Mouse (Mus musculus): ENCODE data around the gene Lgalsl. TPM values are rescaled to one million over a fixed set of nuclear protein-coding genes. Genes with fewer than 3 reads are reported as not detected.

Lgalsl gene
- polyA plus RNA-seq, 1 experiment from 2014 or later = 20.4 TPM

- ATAC-seq (replicated peaks; ENCODE audit: low FRiP score) = no peak
- 80% methylated on average over 6 of the region's 6 CpGs for WGBS
- H3K27ac ChIP-seq (ENCODE audit: low read depth, low read length) = no peak overlapping the region
These were observed 16.8 kb downstream of the Lgalsl start for GRCm38 (mm10) chr11:20813901-20814523.

DNA sequence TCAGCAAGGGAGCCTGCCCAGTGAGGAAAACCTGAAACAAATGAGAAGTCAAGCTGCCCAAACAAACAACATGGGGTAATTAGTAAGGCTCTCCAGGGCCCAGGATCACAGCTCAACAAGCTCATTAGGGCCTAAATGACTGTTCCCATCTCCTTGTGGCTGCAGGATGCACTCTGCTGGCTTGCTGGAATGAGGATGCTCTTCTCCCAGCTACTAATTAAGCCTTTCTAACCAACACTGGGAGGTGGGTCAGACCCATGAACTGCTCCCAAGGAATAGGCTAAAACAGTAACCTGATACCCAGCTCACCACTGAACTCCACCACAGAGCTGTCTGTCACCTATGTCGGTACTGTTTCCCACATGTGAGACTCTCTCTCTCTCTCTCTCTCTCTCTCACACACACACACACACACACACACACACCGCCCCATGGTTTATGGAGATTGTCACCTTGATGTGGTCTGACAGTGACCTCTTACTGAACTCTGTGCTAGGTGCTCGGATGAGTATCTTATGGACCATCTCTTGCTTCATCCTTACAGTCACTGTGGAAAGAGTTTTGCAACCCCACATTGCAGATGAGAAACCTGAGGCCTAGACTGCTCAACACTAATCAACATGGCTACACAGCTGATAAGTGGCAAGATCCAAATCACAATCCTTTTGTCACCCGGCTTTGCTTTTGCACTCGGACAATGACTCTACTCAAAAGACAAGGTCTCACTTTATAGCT, 18.5 kb downstream of the Lgalsl start:
- no peak for ATAC-seq (replicated peaks; ENCODE audit: low FRiP score)
- Histone ChIP-seq H3K4me2 (no peak overlapping the region), H3K9ac (ENCODE audit: low read depth, low read length) (no peak overlapping the region), H3K27ac (ENCODE audit: low read depth, low read length) (no peak overlapping the region), H3K4me1 (replicated peaks; ENCODE audit: control insufficient read depth, insufficient read depth, low read length) (no peaks in the 10 kb centered on the region), H3K4me3 (ENCODE audit: low read depth, low read length) (no peak overlapping the region), H3K27me3 (replicated peaks; ENCODE audit: control insufficient read depth, insufficient read depth, low read length) (peaks cover 7% of the 10 kb centered on the region), H3K36me3 (ENCODE audit: control insufficient read depth, insufficient read depth, low read length) (no peaks in the 10 kb centered on the region), H3K9me3 (ENCODE audit: control insufficient read depth, low read length) (no peaks in the 10 kb centered on the region)
- no peak for DNase-seq (ENCODE audit: low spot score)
- 70% methylated on average over 5 of the region's 5 CpGs for WGBS

More at GRCm38 (mm10) chr11:20813901-20814523, 16.8 kb downstream of the Lgalsl start:
- Histone ChIP-seq H3K27me3 (replicated peaks; ENCODE audit: control insufficient read depth, insufficient read depth, low read length) (peaks cover 7% of the 10 kb centered on the region), H3K9ac (ENCODE audit: low read depth, low read length) (no peak overlapping the region), H3K4me3 (ENCODE audit: low read depth, low read length) (no peak overlapping the region), H3K9me3 (ENCODE audit: control insufficient read depth, low read length) (no peaks in the 10 kb centered on the region), H3K4me2 (no peak overlapping the region), H3K36me3 (ENCODE audit: control insufficient read depth, insufficient read depth, low read length) (no peaks in the 10 kb centered on the region), H3K4me1 (replicated peaks; ENCODE audit: control insufficient read depth, insufficient read depth, low read length) (no peaks in the 10 kb centered on the region)
- DNase-seq (ENCODE audit: low spot score) = no peak

- H3K27me3 ChIP-seq (replicated peaks; ENCODE audit: control insufficient read depth, insufficient read depth, low read length) = peaks cover 6% of the 10 kb centered on the region; the same call in 1 of the 2 replicates
- WGBS = 74% methylated on average over 5 of the region's 5 CpGs
- no peak for ATAC-seq (replicated peaks; ENCODE audit: low FRiP score)
These were observed 24.2 kb downstream of the Lgalsl start for GRCm38 (mm10) chr11:20806659-20807058.

DNA sequence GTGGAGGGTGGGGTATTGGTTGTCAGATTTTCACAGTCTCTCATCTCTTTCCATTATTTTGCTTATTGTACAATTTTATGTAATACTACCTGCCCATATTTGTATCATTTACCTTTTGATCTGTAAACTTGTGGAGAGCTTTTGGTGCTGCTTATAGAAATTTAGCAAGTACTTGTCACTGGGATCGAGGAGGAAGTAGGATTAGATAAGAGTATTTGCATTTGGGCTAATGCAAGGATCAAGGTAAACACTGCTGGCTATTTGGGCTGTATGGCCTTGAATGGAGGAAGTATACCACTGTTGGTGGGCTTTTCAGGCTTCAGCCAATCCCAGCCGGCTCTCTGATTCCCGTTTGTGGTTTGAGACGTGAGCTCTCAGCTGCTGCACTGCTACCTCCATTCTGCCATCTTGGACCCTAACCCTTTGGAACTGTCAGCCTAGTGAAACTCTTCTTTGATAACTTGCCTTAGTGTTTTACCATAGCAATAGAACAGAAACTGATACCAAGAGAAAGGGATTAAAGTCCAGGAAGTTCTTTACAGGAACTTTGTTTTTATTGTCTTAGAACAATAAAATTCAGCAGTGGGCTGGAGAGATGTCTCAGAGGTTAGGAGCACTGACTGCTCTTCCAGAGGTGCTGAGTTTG, 25.1 kb downstream of the Lgalsl start:
- Histone ChIP-seq H3K9me3 (ENCODE audit: control insufficient read depth, low read length) (no peaks in the 10 kb centered on the region), H3K4me2 (no peak overlapping the region), H3K4me3 (ENCODE audit: low read depth, low read length) (no peak overlapping the region), H3K36me3 (ENCODE audit: control insufficient read depth, insufficient read depth, low read length) (no peaks in the 10 kb centered on the region), H3K4me1 (replicated peaks; ENCODE audit: control insufficient read depth, insufficient read depth, low read length) (no peaks in the 10 kb centered on the region), H3K9ac (ENCODE audit: low read depth, low read length) (no peak overlapping the region), H3K27ac (ENCODE audit: low read depth, low read length) (no peak overlapping the region), H3K27me3 (replicated peaks; ENCODE audit: control insufficient read depth, insufficient read depth, low read length) (0 out of 2 replicates have a peak, but pooled peaks cover 2% of the 10 kb centered on the region)
- 37% methylated on average over 4 of the region's 4 CpGs for WGBS
- DNase-seq (ENCODE audit: low spot score) (no peak), ATAC-seq (replicated peaks; ENCODE audit: low FRiP score) (no peak)

More at GRCm38 (mm10) chr11:20806659-20807058, 24.2 kb downstream of the Lgalsl start:
- Histone ChIP-seq H3K4me2 (no peak overlapping the region), H3K9me3 (ENCODE audit: control insufficient read depth, low read length) (no peaks in the 10 kb centered on the region), H3K4me3 (ENCODE audit: low read depth, low read length) (no peak overlapping the region), H3K4me1 (replicated peaks; ENCODE audit: control insufficient read depth, insufficient read depth, low read length) (no peaks in the 10 kb centered on the region), H3K27ac (ENCODE audit: low read depth, low read length) (no peak overlapping the region), H3K36me3 (ENCODE audit: control insufficient read depth, insufficient read depth, low read length) (no peaks in the 10 kb centered on the region), H3K9ac (ENCODE audit: low read depth, low read length) (no peak overlapping the region)
- no peak for DNase-seq (ENCODE audit: low spot score)

DNA sequence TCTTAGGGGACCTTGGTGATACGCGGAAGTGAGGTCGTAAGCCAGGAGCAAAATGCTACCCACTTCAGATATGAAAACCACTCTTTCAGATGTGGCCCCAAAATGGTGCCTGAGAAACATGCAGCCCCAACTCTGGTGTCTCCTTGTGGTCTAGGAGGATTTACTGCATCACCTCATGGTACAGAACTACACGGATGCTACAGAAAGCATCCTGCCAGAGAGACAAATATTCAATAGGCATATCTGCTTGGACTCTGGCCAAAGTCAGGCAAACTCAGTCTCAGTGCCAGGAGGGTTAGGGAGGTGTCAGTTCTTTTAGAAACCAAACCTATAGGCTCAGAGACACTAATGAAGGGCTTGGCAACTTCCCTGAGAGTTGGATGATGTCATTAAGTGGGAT, 26.4 kb downstream of the Lgalsl start:
- 92% methylated on average over 4 of the region's 4 CpGs for WGBS
- Histone ChIP-seq H3K27ac (ENCODE audit: low read depth, low read length) (no peak overlapping the region), H3K4me2 (no peak overlapping the region), H3K36me3 (ENCODE audit: control insufficient read depth, insufficient read depth, low read length) (no peaks in the 10 kb centered on the region), H3K9me3 (ENCODE audit: control insufficient read depth, low read length) (no peaks in the 10 kb centered on the region), H3K4me3 (ENCODE audit: low read depth, low read length) (no peak overlapping the region), H3K9ac (ENCODE audit: low read depth, low read length) (no peak overlapping the region), H3K27me3 (replicated peaks; ENCODE audit: control insufficient read depth, insufficient read depth, low read length) (peaks cover 6% of the 10 kb centered on the region; the same call in 1 of the 2 replicates), H3K4me1 (replicated peaks; ENCODE audit: control insufficient read depth, insufficient read depth, low read length) (no peaks in the 10 kb centered on the region)
- no peak for DNase-seq (ENCODE audit: low spot score)
- no peak for ATAC-seq (replicated peaks; ENCODE audit: low FRiP score)

GRCm38 (mm10) chr11:20800277-20801092, 30.4 kb downstream of the Lgalsl start:
- DNase-seq (ENCODE audit: low spot score) = no peak
- H3K36me3 ChIP-seq (ENCODE audit: control insufficient read depth, insufficient read depth, low read length) = no peaks in the 10 kb centered on the region
- H3K9me3 ChIP-seq (ENCODE audit: control insufficient read depth, low read length) = peaks cover 2% of the 10 kb centered on the region; the same call in 1 of the 2 replicates
- H3K27ac ChIP-seq (ENCODE audit: low read depth, low read length) = no peak overlapping the region
- H3K27me3 ChIP-seq (replicated peaks; ENCODE audit: control insufficient read depth, insufficient read depth, low read length) = peaks cover 6% of the 10 kb centered on the region; the same call in 1 of the 2 replicates
- no peak overlapping the region for H3K4me3 ChIP-seq (ENCODE audit: low read depth, low read length)
- 48% methylated on average over 14 of the region's 14 CpGs for WGBS
- H3K4me2 ChIP-seq = no peak overlapping the region
- H3K9ac ChIP-seq (ENCODE audit: low read depth, low read length) = no peak overlapping the region
- ATAC-seq (replicated peaks; ENCODE audit: low FRiP score) = no peak
- no peaks in the 10 kb centered on the region for H3K4me1 ChIP-seq (replicated peaks; ENCODE audit: control insufficient read depth, insufficient read depth, low read length)

DNA sequence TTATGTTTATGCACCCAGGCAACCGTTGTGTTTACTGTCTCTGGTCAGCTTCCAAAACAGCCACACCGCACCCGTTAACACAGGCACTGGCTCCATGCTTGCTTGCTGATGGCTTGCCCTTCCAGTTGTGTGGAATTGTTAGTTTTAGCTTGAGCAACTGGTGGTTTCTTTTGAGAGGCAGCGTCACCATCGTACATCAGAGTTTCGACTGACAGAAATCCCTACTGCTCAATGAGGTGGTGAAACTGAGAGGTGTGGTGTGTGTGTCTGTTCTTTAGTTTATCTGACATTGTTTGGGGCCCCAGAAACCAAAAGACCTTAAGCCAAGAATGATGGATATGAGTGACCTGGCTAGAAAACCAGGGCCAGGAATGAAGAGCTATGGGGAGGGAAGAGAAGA, 33.0 kb downstream of the Lgalsl start:
- no peak overlapping the region for H3K4me3 ChIP-seq (ENCODE audit: low read depth, low read length)
- no peak overlapping the region for H3K4me2 ChIP-seq
- 91% methylated on average over 6 of the region's 6 CpGs for WGBS
- H3K9ac ChIP-seq (ENCODE audit: low read depth, low read length) = no peak overlapping the region
- DNase-seq (ENCODE audit: low spot score) (no peak), ATAC-seq (replicated peaks; ENCODE audit: low FRiP score) (no peak)
- H3K27ac ChIP-seq (ENCODE audit: low read depth, low read length) = no peak overlapping the region
- H3K4me1 ChIP-seq (replicated peaks; ENCODE audit: control insufficient read depth, insufficient read depth, low read length) = peaks cover 3% of the 10 kb centered on the region; the same call in 1 of the 2 replicates
- H3K27me3 ChIP-seq (replicated peaks; ENCODE audit: control insufficient read depth, insufficient read depth, low read length) = peaks cover 6% of the 10 kb centered on the region; the same call in 1 of the 2 replicates
- peaks cover 2% of the 10 kb centered on the region; the same call in 1 of the 2 replicates for H3K9me3 ChIP-seq (ENCODE audit: control insufficient read depth, low read length)
- no peaks in the 10 kb centered on the region for H3K36me3 ChIP-seq (ENCODE audit: control insufficient read depth, insufficient read depth, low read length)

DNA sequence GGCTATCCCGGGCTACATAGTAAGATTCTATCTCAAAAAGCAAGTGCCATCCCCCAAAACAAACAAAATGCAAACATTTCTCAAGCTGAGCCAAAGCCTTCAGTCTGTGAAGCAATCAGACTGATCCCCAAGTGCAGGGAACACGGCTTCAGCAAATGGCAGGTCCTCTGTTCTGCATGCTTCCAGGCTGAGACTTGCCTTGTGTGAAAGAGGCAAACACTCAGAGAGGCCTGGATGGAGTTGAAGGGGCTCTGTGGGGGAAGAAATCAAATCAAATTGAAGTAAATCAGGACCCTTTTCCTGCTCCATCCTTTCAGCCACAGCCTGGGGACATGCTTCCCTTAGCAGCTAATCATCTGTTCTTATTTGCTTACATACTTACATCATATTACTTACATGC, 35.4 kb downstream of the Lgalsl start:
- Histone ChIP-seq H3K4me2 (no peak overlapping the region), H3K27me3 (replicated peaks; ENCODE audit: control insufficient read depth, insufficient read depth, low read length) (peaks cover 2% of the 10 kb centered on the region; the same call in 1 of the 2 replicates), H3K27ac (ENCODE audit: low read depth, low read length) (no peak overlapping the region), H3K9ac (ENCODE audit: low read depth, low read length) (no peak overlapping the region), H3K4me3 (ENCODE audit: low read depth, low read length) (no peak overlapping the region), H3K36me3 (ENCODE audit: control insufficient read depth, insufficient read depth, low read length) (no peaks in the 10 kb centered on the region), H3K4me1 (replicated peaks; ENCODE audit: control insufficient read depth, insufficient read depth, low read length) (peaks cover 3% of the 10 kb centered on the region; the same call in 1 of the 2 replicates), H3K9me3 (ENCODE audit: control insufficient read depth, low read length) (peaks cover 2% of the 10 kb centered on the region; the same call in 1 of the 2 replicates)
- WGBS = 35% methylated on average over 2 of the region's 2 CpGs
- DNase-seq (ENCODE audit: low spot score) (no peak), ATAC-seq (replicated peaks; ENCODE audit: low FRiP score) (no peak)
